Mouse (Mus musculus) cerebellum, postnatal 14 days (tissue): ENCODE measurements around the gene B4galt5.

ENCODE experiments used
- DNase-seq, 2 experiments: peaks; one replicate each; pipeline ENCODE4 v3.0.0; 2021; ENCODE audit warnings: mixed read lengths in 2 of 2

Gene B4galt5

DNA sequence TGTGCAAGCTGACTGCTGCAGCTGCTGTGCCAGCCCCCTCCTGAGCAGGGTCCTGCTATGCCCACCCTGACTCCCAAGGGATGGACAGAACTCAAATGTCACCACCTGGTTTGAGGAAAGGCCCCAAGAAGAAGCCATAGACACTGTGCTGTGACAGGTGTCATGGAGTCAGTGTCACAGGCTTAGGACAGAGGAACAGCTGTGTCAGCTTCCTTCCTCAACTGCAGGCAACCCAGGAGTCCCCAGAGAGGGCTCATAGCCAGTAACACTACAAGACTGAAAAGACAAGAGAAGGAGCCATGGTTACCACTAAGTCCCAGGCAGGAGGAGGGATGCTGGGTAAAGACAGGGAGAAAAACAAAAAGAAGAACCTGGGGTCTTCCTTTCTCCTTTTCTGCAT lies 7.9 kb upstream of the B4galt5 start:
- DNase-seq: no peak

DNA sequence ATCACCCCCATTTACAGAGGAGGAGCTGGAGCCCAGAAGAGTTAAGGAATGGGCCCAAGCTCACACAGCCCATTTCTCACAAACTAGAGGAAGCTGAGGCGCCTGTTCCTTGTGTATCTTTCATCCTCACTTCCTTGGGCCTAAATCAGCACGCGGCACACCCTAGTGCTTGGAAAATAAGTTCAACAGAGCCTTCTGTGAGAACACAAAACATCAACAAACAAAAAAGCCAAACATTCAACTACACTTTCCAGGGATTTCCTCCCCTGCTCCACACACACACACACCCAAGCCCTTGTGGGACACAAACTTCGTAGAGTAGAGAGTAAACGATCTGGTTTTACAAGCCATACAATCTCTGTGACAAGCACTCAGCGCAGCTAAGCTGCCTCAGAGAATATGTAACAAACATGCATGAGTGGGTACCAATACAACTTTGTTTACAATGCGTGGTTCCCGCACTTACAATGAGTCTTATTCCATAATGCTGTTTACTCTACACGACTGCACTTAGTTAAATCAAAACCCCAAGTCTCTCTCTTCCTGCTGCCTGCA lies 5.7 kb upstream of the B4galt5 start:
- no peak for DNase-seq

DNA sequence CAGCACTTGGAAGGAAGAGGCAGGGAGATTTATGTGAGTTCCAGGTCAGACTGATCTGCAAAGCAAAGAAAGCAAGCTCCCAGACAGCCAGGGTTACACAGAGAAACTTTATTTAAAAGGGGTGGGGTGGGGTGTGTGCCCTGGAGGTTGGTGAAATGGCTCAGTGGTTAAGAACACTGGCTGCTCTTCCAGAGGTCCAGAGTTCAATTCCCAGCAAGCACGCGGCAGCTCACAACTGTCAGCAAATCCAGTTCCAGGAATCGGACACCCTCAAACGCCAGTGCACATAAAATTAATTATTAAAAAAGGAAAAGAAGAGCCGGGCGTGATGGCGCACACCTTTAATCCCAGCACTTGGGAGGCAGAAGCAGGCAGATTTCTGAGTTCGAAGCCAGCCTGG lies 5.1 kb upstream of the B4galt5 start:
- no peak for DNase-seq

DNA sequence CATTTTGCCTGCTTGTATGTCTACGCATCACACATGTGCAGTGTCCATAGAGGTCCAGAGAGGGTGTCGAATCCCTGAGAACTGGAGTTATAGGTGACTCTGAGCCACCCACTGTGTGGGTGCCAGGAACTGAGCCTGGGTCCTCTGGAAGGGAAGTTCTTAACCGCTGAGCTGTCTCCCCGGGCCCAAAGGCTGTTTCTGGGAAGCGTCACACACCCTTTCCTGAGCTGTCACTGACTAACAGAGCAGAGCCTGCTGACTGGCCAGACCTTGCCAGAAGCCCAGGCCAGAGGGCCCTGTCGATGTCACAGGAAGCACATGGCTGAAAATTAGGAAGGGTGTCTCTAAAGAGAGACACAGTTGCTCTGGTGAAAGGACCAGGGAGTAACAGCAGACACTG lies 3.5 kb upstream of the B4galt5 start:
- DNase-seq: no peak

DNA sequence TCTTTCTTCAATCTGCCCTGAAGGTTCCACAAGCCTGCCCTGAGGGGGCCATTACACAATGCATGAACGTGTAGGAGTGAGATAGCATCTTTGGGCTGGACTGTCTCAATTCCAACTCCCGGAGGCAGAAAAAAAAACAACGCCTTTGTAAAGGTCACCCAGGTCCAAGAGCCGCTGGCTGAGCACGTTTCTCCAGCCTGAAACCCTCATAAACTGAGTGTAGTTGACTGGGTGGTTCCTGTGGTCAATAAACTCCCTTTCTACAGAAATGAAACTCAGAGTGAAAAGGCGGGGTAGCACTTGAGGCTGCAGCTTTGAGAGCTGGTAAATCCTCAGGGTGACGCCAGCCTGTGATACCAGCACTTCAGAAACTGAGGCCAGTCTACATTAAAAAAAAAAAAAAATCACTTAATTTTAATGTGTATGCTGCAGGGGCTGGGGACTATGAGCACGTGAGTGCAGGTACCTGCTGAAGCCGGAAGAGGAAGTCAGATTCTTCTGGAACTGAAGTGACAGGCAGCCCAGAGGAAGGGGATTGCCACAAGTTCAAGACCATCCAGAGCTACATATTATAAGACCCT lies 2.5 kb upstream of the B4galt5 start:
- no peak for DNase-seq

DNA sequence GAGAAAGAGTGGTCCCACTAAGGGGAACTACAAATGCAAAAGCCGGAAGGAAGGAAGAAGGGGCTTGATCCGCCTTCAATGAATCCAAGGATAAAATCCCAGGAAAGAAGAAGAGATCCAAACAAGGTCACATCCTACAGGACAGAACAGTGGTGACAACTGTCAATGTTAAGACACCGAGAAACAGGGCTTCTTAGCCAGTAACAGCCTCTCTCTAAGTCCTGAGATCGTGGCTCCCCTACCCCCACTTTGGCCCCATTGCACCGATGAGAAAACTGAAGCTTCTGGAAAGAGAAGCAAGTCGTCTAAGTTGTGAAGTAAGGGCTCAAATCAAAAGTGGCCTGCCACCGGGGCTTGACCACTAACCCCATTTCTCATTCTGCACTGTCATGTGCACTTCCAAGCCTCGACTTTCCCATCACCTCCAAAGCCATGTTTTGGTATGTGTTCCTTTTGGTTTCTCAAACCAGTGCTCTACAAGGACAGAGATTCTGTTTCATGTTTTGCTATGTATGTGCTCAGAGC lies 1.2 kb upstream of the B4galt5 start:
- DNase-seq: no peak

DNA sequence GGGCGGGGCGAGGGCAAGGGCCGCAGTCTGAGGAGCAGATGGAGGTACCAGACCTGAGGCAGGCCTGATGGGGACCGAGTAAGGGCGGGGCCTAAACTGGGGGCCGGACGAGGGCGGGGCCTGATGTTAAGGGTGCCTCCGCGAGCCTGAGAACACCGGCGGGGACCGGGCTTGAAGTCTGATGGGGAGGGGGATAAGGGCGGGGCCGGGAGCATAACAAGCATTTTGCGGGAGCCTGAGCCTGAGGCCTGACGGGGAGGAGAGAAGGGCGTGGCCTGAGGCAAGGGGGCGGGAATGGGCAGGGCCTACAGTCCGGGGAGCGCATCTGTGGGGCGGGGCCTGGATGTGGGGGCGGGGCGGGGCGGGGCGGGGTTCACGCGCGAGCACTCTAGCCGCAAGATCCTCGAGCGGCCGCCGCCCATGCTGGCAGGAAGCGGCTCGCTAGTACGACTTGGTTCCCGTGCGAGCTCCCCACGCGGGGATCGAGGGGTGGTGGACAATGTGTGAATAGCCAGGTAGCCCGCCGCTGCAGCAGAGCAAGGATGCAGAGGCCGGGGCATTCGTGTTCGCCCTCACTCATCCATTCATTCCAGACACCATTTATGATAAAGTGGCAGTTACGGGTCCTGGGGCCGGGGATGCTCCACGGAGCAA lies 427 bp upstream of the B4galt5 start:
- peak; percentile 98 for DNase-seq

DNA sequence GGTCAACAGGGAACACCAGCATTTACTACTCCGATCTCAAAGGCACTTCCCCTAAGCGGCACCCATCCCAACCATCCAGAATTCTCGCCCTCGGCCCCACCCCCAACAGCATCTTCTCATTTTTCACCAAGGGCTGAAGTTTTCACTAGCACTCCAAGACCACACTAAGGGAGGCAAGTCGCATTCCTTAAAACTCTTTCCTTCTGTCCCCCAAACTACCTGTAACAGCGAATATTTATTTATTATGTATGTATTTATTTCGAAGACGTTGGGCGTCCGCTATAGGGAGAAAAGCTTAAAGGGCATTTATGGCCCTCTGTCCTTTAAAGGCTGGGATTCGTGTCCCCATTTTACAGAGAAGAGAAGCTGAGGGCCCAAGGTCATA lies 1.0 kb downstream of the B4galt5 start:
- DNase-seq: peak in 1 of 2 experiments; percentile 51

DNA sequence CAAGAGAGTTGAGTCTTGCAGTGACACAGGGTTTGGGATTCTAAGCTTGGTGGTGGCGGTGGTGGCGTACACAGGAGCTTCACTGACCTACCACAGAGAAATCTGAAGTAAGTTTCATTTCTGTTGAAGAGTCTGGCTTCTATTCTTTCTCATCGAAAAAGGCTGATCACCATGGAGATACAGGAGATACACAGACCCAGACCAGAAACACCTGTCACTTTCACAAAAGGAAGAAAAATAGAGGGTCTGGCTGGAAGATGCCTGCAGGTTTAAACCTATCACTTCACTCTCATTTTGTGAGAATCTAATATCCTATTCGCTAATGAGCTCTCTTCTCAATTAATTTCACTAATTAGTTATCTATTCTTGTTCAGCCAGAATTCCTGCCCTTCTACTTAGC lies 1.6 kb downstream of the B4galt5 start:
- no peak for DNase-seq

DNA sequence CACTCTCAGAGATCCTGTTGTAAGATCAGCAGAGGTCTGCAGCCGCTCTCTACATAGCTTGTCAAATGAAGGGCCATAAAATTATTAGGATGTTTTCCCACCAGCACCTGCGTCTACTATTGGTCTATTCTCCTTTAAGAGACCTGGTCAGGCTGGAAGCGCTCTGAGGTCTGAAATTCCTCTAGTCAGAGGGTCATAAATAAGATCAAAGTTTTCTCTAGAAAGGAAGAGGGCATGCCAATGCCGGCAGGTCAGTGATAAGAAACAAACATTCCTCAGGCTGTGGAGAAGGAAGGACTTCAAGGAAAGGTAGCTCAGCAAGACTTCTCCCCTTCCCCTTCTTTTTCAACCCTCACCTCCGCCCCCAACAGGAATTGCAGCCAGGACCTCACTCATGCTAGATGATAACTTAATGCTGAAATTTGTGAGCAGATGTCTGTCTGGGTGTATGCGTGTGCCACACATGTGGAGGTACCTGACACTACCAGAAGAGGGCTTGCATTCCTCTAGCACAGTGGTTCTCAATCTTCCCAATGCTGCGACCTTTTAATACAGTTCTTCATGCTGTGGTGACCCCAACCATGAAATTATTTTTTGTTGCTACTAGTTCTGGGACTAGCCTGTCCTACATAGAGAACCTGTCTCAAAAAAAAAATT lies 3.3 kb downstream of the B4galt5 start:
- DNase-seq: no peak

DNA sequence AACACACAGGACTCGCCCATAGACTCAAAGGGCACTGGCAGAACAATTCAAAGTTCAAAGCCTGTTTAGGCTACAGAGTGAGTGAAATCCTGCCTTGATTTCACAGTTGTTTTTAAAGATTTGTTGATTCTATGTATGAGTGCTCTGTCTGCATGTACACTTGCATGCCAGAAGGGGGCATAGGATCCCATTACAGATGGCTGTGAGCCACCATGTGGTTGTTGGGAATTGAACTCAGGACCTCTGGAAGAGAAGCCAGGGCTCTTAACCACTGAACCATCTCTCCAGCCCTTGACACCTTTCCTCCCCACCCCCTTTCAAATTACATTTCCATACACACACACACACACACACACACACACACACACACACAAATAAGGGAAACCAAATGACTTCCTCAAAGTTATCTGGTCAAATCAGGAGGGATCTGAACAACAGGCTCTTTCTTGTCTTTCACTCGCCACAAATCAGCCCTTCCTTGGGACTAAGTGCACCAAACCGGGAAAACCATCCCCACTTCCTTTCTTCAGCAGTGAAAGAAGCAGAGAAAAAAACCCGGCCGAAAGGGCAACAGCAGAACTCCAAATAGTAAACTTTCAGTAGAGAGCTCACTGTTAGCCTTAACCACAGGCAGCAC lies 4.0 kb downstream of the B4galt5 start:
- no peak for DNase-seq

DNA sequence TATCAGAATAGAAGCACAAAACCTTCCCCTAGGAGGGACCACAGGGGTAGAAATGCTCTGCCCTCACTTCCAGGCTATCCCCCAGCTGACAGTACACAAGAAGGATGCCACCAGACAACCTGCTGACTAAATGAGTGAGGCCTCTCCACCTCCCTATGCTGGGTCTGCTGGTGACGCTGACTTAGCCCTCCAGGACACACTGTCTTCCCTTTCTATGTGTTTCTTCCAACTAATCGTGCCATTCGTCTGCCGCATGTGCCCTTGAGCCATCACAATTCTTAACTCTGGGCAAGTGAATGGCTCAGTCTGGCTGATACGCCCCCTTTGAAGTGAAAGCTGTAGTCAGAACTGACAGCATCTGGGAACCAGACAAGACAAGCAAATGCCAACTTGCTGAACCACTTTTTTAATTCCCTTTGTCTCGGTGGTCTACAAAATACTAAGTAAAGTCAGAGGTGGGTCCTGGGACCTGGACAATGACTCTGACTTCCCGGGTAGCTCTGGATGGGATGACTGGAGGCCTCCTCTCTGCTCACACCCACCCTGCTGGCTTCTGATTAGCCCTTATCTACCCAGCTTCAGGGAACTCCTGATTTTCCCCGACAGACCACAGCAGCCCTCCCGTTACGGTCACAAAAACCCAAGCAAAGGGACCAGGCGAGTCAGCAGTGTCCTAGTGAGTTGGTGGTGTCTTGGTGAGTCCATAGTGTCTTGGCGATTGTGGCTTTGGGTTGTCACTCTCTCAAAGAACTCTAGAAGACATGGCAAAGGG lies 5.4 kb downstream of the B4galt5 start:
- no peak for DNase-seq

DNA sequence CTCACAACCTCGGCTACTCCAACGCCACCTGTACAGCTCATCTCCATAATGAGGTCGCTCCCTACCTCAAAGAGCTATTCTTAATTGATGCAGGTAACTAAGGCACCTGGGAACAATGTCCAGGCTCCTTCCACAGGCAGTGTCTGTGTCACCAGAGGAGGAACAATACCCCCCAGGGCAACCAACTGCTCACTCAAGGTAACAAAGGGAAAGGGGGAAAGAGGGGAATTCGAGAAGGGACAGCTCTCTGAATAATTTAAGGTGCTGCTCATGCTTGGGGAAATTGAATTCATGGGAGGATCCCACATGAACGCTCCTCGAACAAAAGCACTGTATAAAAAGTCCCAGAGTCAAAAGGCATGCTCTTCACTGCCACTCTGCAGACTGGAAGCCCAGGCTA lies 6.1 kb downstream of the B4galt5 start:
- DNase-seq: no peak

DNA sequence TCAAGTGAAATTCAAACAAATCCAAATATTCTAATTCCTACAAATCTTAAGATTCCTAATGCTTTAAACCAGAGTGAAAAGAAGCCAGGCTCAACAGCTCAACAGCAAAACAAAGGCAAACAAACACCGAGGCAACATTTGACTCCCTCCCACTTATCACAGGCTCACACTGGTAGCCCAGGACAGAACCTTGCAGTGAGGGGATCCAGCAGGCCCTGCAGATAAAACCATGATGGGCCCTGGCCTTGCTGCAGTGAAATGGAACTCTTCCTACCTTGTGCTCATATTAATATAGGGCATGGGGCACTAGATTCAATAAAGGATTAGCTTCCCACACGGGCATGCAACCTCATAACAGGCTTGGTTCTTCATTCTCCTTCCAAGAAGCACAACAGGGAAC lies 11.4 kb downstream of the B4galt5 start:
- no peak for DNase-seq

DNA sequence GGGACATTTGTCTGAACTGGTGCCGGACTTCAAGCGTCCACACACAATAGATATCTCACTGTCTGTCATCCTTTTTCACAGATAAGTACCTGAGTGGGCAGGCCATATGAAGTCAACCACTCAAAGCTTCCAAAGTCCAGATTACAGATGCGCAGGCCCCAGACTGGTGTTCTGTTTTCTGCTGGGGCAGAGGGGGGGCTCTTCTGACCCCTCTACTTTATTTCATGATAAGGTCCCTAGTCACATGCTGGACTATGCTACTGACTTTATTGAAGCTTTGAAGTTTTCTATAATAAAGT lies 11.8 kb downstream of the B4galt5 start:
- DNase-seq: no peak

DNA sequence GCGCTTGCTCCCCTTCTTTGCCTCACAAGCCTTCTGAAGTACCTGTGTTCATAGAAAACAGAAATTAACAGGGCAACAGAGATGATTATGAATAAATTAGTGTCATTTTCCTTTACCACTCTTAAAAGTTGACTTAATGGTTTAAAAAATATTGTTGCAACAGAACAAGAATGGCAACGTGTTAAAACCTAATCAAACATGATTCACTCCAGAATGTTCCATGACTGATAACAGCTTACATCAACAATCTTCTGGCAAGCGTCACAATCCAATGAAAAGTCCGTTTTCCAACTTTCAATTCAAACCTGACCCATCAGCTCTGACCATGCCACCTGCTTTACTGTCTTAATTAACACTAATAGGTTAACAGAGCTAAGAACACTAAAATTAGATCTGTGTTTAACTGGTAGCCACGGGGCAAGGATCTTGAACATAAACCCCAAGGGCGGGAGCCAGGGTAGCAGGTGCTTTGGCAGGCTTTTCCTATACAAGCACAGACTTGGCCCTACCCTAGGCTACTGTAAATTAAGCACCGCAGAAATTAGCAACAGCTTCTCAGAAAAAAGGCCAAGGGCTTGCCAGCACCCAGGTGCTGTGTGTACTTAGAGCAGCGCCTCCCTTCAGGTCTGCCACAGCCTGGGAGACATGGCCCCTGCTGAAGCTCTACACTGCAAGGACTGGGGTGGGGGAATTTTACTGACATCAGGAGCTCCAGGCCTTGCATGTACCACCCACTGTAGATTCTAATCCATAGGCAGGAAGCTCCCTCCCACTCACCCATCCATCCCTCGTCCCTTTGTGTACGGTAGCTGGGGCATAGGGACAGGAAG lies 12.4 kb downstream of the B4galt5 start:
- peak; percentile 51 to 75 for DNase-seq

DNA sequence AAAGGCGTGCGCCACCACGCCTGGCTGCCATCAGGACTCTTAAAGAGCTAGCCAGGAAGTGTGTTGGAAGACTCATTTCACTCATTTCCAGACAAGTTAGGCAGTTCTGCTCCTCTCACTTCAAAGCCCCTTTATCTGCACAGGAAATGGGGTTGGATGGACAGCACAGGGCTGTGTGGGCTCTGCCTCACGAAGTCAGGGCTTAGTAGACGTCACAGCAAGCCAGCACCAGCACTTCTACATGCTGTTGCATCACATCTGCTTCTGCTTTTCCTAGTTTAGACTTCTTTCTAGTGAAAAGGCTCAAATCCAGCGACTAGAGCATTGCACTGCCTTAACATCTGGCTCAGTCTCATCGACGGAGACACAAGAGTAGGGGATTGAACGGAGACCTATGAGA lies 13.9 kb downstream of the B4galt5 start:
- DNase-seq: no peak

DNA sequence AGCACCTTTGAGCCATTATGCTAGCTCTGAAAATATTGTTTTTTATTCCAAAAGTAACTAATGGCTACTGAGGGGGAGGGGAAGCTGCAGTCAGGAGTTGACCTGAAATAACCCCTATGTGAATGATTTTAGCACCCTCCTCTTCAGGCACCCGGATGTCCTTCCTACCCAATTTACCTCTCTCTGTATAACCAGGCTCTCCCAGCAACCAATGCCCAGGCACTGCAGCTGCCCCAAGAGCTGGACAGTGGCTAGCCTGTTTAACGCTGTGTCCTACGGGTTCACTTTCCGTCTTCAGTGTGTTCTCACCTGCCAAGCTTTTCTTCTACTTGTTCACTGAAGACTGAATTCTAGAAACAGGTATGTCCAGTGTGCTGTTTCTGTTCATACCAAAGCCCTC lies 14.7 kb downstream of the B4galt5 start:
- DNase-seq: no peak

DNA sequence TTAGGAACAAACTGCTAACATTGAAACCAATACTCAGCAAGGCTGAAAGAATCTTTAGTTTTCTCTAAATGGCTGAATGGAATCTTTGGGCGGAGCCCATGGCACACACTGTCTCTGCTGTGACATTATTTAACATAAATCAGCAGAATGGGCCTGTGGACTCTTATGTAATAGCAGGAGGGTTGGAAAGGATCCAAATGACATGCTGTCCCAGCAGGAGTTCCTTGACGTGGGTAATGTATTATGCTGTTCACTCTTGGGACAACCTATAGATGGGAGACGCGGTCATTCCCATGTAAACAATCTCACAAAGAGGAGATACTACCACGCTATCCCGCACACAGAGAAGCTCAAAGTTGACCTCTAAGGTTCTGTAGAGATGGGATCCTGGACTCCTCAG lies 15.5 kb downstream of the B4galt5 start:
- no peak for DNase-seq

DNA sequence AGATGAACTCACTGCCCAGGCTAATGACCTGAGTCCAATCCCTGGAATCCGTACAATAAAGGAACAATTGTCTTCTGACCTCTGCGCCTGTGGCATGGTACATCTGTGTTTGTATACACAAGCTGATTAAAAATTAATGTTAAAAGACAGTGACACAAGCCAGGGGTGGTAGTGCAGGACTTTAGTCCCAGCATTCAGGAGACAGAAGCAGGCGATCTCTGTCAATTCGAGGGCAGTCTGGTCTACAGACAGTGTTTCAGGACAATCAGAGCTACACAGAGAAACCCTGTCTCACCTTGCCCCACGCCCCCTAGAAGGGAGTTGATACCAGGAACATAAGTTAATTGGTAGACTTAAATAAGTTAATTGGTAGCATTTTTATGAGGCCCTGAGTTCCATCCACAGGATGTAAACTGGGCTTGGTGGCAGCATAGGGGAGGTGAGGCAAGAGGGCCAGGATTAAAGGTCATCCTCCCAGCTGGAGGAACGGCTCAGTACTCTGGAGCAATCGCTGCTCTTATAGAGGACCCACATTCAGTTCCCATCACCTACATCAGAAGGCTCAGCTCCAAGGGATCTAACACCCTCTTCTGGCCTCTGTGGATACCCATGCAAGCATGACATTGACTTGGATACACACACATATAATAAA lies 16.5 kb downstream of the B4galt5 start:
- no peak for DNase-seq

DNA sequence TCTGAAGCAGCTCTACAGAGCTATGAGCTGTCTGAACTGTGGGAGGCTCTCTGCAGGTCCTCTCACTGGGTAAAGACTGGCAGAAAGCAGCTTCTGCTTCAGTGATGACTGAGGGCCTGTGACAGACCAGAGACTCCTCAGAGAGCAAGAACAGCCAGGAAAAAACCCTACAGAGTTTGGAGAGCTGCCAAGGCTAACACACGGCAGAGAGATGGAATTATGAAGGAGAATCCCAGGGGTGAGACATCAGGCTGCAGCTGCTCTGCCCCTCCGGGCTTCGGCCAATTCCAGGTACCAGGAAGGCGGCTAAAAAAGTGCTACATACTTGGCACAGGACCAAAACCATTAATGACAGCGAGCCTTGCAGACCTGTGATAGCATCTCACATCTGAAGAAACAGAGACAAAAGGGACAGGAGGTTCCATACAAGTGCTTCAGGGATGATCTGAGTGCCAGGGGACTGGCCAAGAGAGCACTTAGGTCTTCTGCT lies 17.5 kb downstream of the B4galt5 start:
- peak; percentile 50 to 64 for DNase-seq
